Comparison of ENCODE assay signal across 8 mouse cellular contexts in the genomic region with DNA sequence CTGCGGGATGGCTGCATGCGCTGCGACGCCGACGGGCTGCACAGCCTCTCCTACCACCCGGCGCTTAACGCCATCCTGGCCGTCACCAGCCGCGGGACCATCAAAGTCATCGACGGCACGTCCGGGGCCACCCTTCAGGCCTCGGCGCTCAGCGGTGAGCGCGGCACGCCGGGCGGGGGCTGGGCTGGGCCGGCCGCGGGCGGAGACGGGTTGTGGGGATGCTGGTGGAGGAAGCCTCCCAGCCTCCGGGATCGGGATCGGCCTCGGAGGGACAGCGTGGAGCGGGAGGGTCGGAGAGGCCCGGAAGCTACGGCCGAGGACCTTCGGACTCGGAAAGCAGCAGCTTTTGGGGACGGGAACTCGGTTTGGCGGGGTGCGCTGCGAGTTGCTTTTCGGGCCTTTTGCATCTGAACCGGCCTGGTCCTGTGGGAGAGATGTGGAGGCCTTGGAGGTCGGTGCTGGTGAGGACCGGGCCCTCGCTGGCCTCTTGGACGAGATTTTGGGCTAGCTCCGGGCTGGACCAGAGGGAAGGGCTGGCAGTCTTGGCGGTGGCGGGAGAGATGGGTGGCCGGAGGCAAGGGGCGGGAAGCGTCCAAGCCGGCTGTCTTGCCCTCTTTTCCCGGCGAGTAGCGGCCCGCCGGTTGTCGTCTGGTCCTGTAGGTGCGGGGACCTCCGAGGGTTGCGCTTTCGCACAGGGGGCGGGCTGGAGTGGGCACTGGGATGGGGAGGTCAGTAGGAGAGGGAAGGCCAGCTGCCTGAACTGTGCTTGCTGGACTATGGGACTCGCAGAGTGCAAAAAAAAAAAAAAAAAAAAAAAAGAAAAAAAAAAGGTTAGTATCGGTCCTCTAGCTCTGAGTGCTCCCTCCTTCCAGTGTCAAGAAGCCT. TPM values are rescaled to one million over a fixed set of nuclear protein-coding genes. Genes with fewer than 3 reads are reported as not detected.
DNase-seq lines count a peak whose midpoint lies in the region; ATAC-seq and TF ChIP-seq lines count a peak whose summit lies in the region.

No protein-coding gene starts in this region.

- H3K9me3 ChIP-seq in intestine, embryonic 16.5 days (ENCODE audit: control insufficient read depth, low read length), result no peaks in the 10 kb centered on the region

- peak overlapping the region; percentile 63 for H3K27ac ChIP-seq in cerebellum, adult 2 months (ENCODE audit: insufficient read depth, low read length)
- peak overlapping the region; percentile 99 for H3K27ac ChIP-seq in intestine, embryonic 16.5 days (ENCODE audit: low read length)
- H3K27ac ChIP-seq in testis, adult 2 months (ENCODE audit: control insufficient read depth, insufficient read depth, low read depth, low read length), result peak overlapping the region; percentile 89

- no peaks in the 10 kb centered on the region for H3K36me3 ChIP-seq in intestine, embryonic 16.5 days (ENCODE audit: control insufficient read depth, insufficient read depth, low read length)
- H3K36me3 ChIP-seq in testis, adult 2 months (ENCODE audit: control insufficient read depth, insufficient read depth, low read length), result no peaks in the 10 kb centered on the region

- TF ChIP-seq POLR2A in cerebellum, adult 2 months (IDR thresholded peaks at IDR 0.05; ENCODE audit: borderline replicate concordance, insufficient read depth, low read length), result no peak
- no peak for TF ChIP-seq POLR2A in testis, adult 2 months (IDR thresholded peaks at IDR 0.05; ENCODE audit: control insufficient read depth, low read depth, low read length)

- no peak for TF ChIP-seq CTCF in cerebellum, adult 2 months (IDR thresholded peaks at IDR 0.05; ENCODE audit: borderline replicate concordance, insufficient read depth, low read depth, low read length)
- no peak for TF ChIP-seq CTCF in testis, adult 2 months (IDR thresholded peaks at IDR 0.05; ENCODE audit: control insufficient read depth, insufficient read depth, insufficient replicate concordance, low read depth, low read length)

- H3K4me2 ChIP-seq in intestine, embryonic 16.5 days (ENCODE audit: low read depth, low read length), result peak overlapping the region; percentile 88

- H3K4me1 ChIP-seq in cerebellum, adult 2 months (ENCODE audit: control insufficient read depth, insufficient read depth, low read length), result peaks cover 8% of the 10 kb centered on the region; the same call in 1 of the 2 replicates
- H3K4me1 ChIP-seq in intestine, embryonic 16.5 days (ENCODE audit: control insufficient read depth, insufficient read depth, low read length), result peaks cover 12% of the 10 kb centered on the region
- H3K4me1 ChIP-seq in testis, adult 2 months (ENCODE audit: control insufficient read depth, insufficient read depth, low read length), result peaks cover 7% of the 10 kb centered on the region; the same call in 1 of the 2 replicates

- ATAC-seq in intestine, embryonic 16.5 days, result peak; percentile 57
- peak; percentile 12 for ATAC-seq in megakaryocyte, adult 5-6 weeks (ENCODE audit: poor library complexity, severe bottlenecking)

- no peak for DNase-seq in cerebellum, adult 2 months
- no peak for DNase-seq in cerebellum, adult 9-10 months
- DNase-seq in urinary bladder, postnatal 25 days (ENCODE audit: low spot score), result peak; percentile 28
- no peak for DNase-seq in urinary bladder, adult 2 months (ENCODE audit: low spot score)
- DNase-seq in forelimb bud, embryonic 11.5 days (ENCODE audit: low read depth, low spot score), result peak; percentile 24

- 1% methylated on average over 72 of the region's 72 CpGs for WGBS in cerebellum, adult 2 months
- WGBS in intestine, embryonic 16.5 days, result under 1% methylated on average over 72 of the region's 72 CpGs

- peak overlapping the region; percentile 83 for H3K4me3 ChIP-seq in cerebellum, adult 2 months (replicated peaks; ENCODE audit: insufficient read depth, low read depth, low read length)
- peak overlapping the region; percentile 99 for H3K4me3 ChIP-seq in intestine, embryonic 16.5 days (ENCODE audit: low read length)
- H3K4me3 ChIP-seq in testis, adult 2 months (ENCODE audit: control insufficient read depth, low read depth, low read length), result peak overlapping the region; percentile 98

- peak overlapping the region; percentile 98 for H3K9ac ChIP-seq in intestine, embryonic 16.5 days (ENCODE audit: low read depth, low read length)

- no peaks in the 10 kb centered on the region for H3K27me3 ChIP-seq in cerebellum, adult 2 months (ENCODE audit: control insufficient read depth, insufficient read depth, low read length)
- H3K27me3 ChIP-seq in intestine, embryonic 16.5 days (replicated peaks; ENCODE audit: control insufficient read depth, insufficient read depth, low read length), result no peaks in the 10 kb centered on the region
- no peaks in the 10 kb centered on the region for H3K27me3 ChIP-seq in testis, adult 2 months (ENCODE audit: control insufficient read depth, insufficient read depth, low read length)

RNA-seq across cellular contexts. Expression of a gene that starts 0.8 kb away (rescaled TPM):
- polyA plus RNA-seq in cerebellum, adult 2 months (2012; rRNA removed), result 120 and 127 TPM in 2 replicates
- polyA plus RNA-seq in urinary bladder, adult 2 months (2012; rRNA removed), result 60.2 and 67.2 TPM in 2 replicates
- polyA plus RNA-seq in intestine, embryonic 16.5 days (2015; fragmentation: Nextera tagmentation; extraction: Ambion mirVana), result 51.2 and 55.0 TPM in 2 replicates
- 129 and 144 TPM in 2 replicates for total RNA-seq in megakaryocyte, adult 5-6 weeks (2015)
- total RNA-seq in megakaryocyte, adult 5-6 weeks (2017), result 124 and 159 TPM in 2 replicates
- 26.0 and 26.3 TPM in 2 replicates for polyA plus RNA-seq in testis, adult 2 months (2012; rRNA removed)

RNA-seq across cellular contexts. Expression of a gene that starts 39.6 kb away (rescaled TPM):
- 52.0 and 58.0 TPM in 2 replicates for polyA plus RNA-seq in cerebellum, adult 2 months (2012; rRNA removed)
- polyA plus RNA-seq in urinary bladder, adult 2 months (2012; rRNA removed), result 57.7 and 71.5 TPM in 2 replicates
- 59.1 and 61.4 TPM in 2 replicates for polyA plus RNA-seq in intestine, embryonic 16.5 days (2015; fragmentation: Nextera tagmentation; extraction: Ambion mirVana)
- 61.3 and 82.9 TPM in 2 replicates for total RNA-seq in megakaryocyte, adult 5-6 weeks (2015)
- 60.1 and 62.7 TPM in 2 replicates for total RNA-seq in megakaryocyte, adult 5-6 weeks (2017)
- polyA plus RNA-seq in testis, adult 2 months (2012; rRNA removed), result 12.2 and 16.1 TPM in 2 replicates

Comparison
In these comparisons a context has a peak if more than half of its experiments do, and no peak if none do; other contexts are left out.
1. DNase-seq: peak in urinary bladder, postnatal 25 days (single experiment) and forelimb bud, embryonic 11.5 days (single experiment); none in cerebellum, adult 2 months (0 of 2), cerebellum, adult 9-10 months (single experiment) and urinary bladder, adult 2 months (single experiment).
2. Peak in every context shown above with its lines, with median percentiles within 50 percentile points of each other: H3K27ac ChIP-seq and H3K4me3 ChIP-seq.